Mouse (Mus musculus): ENCODE measurements around the gene Aph1a.
"Not testable (repeated sequence)": the region's sequence is repeated elsewhere in the genome, so short reads cannot be mapped to it uniquely, and the experiment has no call there.

Gene Aph1a

DNA sequence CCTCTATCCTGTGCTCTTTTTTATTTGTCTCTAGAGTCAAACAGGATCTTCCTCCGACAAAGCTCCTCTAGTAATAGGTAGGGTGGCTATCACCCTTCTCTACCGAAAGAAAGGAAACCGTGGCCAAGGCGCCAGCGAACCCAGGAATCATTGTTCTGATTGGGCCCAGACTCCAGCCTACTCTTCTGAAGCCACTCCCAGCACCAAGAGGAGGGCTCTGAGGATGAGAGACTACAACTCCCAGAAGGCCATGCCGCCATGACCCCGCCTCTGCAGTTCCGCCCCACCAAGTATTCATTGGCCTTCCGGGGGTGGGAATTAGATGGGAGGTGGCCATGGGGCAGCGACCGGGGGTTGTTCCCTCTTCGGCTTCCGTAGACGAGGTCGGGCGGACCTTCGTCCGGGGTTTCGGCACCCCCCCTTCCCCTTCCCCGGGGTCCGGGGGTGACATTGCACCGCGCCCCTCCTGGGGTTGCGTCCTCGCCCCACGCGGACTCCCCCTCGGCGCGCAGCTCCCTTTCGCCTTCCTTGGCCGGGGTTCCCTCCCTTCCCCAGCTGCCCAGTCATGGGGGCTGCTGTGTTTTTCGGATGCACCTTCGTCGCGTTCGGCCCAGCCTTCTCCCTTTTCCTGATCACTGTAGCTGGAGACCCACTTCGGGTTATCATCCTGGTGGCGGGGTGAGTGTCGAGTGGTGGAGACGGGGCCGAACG, at the start of gene Aph1a:
TSS of gene Aph1a (plus strand) at position 364 of the 711 bp plus-strand sequence.
- in situ Hi-C loops (cut with MseI, MboI), result not testable (repeated sequence)

GRCm38 (mm10) chr3:95850611-95851010, 43.2 kb upstream of the Aph1a start:
- in situ Hi-C loops (cut with MseI, MboI), result no loop called here

DNA sequence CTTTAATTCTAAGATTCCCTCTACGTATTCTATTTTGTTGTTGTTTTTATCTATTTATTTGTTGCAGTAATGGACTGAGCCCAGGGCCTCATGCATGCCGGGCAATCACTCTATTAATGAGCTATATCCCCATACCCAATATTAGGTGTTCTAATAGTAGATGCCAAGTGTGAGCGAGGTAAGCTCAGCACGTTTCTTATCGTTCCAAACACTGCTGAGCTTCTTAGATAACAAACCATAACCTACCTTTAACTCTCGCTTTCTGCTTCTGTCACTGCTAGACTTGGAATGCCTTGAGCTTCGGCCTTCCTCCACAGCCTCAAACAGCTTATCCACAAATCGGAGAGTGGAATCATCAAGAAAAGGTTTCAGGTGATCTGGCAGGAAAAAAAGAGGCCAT, 42.5 kb upstream of the Aph1a start:
- in situ Hi-C loops (cut with MseI, MboI), result no loop called here

DNA sequence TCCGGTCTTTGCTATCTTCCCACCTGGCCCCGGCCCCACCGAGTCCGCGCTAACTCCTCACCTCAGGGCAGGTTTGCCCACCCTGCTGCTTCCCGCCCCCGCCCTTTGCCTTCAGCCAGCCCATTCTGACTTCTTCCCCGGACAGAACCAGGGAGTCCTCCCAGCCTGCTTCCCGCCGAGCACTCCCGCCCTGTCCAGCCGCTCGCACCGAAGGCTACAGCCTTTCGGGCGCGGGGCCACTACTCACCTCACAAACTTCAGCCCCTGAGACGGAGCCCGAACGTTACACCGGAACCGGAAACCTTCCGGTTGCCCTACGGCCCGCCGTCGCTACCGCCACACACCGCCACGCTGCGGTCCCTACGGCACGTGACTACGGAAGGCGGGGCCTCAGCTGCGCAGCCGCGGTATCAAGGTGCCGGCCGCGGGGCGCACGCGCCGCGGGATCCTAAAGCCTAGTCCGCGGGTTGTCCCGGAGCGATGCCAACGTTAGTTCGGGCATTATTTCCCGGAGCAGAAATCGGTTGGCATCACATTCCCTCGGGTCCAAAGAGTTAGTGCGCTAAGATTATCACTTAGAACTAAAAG, 38.2 kb upstream of the Aph1a start, which contains the start of gene Prpf3:
TSS of gene Prpf3 (minus strand) at position 384 of the 588 bp plus-strand sequence.
- in situ Hi-C loops (cut with MseI, MboI), result no loop called here

- in situ Hi-C loops (cut with MseI, MboI), result no loop called here
Measured at GRCm38 (mm10) chr3:95856115-95856514, 37.7 kb upstream of the Aph1a start.

DNA sequence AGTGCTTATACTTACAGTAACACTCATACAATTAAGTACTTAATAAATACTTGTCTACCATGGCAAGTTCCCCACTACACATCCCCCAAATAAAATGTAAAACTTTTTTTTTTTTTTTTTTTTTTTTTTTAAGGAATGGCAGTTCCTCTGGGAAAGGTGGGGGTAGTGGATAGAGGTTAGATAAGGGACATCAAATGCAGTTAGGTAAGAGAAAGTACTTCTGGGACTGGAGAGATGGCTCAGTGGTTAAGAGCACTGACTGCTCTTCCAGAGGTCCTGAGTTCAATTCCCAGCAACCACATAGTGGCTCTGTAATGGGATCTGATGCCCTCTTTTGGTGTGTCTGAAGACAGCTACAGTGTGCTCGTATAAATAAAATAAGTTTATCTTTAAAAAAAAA, 36.7 kb upstream of the Aph1a start:
- in situ Hi-C loops (cut with MseI, MboI), result not testable (repeated sequence)

GRCm38 (mm10) chr3:95858278-95858677, 35.5 kb upstream of the Aph1a start:
- in situ Hi-C loops (cut with MseI, MboI), result not testable (repeated sequence)

GRCm38 (mm10) chr3:95860323-95860722, 33.4 kb upstream of the Aph1a start:
- in situ Hi-C loops (cut with MseI, MboI), result no loop called here

GRCm38 (mm10) chr3:95861216-95861615, 32.6 kb upstream of the Aph1a start:
- in situ Hi-C loops (cut with MseI, MboI), result no loop called here

DNA sequence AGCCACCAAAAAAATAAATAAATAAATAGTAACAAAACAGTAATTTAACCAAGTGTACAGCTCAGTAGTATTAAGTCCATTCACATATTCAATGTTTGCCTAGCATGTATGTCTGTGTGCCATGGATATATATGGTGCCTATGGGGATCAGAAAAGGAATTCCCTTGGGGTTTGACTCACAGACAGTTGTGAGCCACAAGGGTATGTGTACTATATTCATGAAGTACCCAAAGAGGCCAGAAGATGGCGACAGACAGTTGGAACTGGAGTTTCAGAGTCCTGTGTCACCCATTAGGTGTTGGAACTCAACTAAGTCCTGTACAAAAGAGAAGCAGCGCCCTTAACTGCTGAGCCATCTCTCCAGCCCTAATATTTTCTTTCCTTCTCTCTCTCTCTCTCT, 32.0 kb upstream of the Aph1a start:
- in situ Hi-C loops (cut with MseI, MboI), result no loop called here

GRCm38 (mm10) chr3:95863578-95863977, 30.2 kb upstream of the Aph1a start:
- in situ Hi-C loops (cut with MseI, MboI), result no loop called here

DNA sequence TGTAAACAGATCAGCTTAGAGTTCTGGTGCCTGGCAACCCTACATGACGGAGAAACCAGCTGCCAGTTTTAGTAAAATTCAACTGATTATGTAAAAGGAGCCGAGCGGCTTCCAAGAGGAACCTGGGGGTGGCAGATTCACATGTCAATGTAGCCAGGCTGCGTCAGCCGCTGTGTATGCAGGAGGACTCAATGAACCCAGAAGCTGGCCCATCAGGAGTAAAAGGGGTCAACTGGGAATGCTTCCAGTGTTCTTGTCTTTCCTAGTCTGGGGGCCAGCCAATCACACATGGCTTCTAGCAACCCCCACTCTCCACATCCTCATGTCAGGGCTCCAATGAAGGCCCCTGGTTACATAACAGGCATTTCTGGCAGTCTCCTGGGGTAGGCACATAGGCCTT, 28.7 kb upstream of the Aph1a start:
- in situ Hi-C loops (cut with MseI, MboI), result no loop called here

DNA sequence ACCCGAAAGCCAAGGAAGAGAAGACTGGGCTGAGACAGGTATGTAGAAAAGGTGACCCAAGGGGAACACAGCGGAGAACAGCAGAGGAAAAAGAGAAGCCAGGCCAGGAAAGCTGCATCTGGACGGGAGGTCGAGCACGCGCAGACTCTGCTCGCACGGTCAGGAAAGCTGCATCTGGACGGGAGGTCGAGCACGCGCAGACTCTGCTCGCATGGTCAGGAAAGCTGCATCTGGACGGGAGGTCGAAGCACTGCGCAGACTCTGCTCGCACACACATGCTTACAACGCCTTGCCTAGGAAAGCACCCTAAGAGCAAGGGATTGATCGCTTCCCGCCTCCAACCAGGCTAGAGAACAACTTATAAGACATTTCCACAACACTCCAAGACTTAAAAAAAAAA, 28.2 kb upstream of the Aph1a start:
- in situ Hi-C loops (cut with MseI, MboI), result no loop called here

DNA sequence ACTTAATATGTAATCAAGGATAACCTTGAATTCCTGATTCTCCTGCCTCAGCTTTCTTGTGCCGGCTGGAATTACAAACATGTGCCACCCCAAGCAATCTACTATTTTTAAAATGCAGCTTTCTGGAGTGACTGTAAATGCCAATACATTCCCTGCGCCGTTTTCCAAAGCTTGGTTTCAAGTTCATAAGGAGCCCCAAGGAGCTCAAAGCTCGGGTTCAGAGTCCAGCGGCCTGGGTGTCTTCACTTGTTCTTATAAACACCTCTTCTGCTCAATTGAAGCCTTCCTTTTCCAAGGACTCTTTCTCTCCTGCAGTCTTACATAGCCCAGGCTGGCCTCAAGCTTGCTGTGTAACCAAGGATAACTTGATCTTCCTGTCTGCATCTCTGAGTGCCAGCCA, 27.7 kb upstream of the Aph1a start:
- in situ Hi-C loops (cut with MseI, MboI), result no loop called here

DNA sequence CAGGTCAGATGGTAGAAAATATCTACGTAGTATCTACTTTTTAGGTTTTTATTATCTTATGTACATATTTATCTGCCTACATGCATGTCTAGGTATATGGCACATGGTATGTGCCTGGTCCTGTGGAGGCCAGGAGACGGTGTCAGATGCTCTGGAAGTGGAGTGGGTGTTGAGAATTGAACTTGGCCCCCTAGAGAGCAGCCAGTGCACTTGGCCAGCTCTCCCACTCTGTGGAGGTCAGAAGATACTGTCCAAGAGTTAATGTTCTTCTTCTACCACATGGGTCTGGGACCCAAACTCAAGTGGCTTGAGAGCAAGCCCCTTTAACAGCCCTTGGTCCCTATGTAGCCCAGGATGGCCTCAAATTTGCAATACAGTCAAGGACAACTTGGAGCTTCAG, 26.4 kb upstream of the Aph1a start:
- in situ Hi-C loops (cut with MseI, MboI), result no loop called here

DNA sequence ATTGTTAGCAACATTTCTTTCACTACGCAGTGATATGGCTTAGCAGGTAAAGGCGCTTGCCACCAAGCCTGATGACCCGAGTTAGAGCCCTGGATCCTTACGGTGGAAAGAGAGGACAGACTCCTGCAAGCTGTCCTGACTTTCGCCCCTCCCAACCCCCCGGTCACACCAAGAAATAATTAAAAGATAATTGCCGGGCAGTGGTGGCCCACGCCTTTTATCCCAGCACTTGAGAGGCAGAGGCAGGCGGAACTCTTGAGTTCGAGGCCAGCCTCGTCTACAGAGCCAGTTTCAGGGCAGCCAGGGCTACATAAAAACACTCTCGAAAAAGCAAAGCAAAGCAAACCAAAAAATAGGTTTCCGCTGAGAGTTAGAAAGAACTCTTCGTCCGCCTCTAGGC, 22.8 kb upstream of the Aph1a start:
- in situ Hi-C loops (cut with MseI, MboI), result no loop called here

- in situ Hi-C loops (cut with MseI, MboI), result no loop called here
Measured at GRCm38 (mm10) chr3:95871392-95871867, 22.3 kb upstream of the Aph1a start, which contains the start of gene Mrps21. Mrps21 (minus strand) TSS chr3:95871519.

- in situ Hi-C loops (cut with MseI, MboI), result no loop called here
Measured at GRCm38 (mm10) chr3:95872048-95872447, 21.7 kb upstream of the Aph1a start.

GRCm38 (mm10) chr3:95879063-95879462, 14.7 kb upstream of the Aph1a start:
- in situ Hi-C loops (cut with MseI, MboI), result no loop called here

DNA sequence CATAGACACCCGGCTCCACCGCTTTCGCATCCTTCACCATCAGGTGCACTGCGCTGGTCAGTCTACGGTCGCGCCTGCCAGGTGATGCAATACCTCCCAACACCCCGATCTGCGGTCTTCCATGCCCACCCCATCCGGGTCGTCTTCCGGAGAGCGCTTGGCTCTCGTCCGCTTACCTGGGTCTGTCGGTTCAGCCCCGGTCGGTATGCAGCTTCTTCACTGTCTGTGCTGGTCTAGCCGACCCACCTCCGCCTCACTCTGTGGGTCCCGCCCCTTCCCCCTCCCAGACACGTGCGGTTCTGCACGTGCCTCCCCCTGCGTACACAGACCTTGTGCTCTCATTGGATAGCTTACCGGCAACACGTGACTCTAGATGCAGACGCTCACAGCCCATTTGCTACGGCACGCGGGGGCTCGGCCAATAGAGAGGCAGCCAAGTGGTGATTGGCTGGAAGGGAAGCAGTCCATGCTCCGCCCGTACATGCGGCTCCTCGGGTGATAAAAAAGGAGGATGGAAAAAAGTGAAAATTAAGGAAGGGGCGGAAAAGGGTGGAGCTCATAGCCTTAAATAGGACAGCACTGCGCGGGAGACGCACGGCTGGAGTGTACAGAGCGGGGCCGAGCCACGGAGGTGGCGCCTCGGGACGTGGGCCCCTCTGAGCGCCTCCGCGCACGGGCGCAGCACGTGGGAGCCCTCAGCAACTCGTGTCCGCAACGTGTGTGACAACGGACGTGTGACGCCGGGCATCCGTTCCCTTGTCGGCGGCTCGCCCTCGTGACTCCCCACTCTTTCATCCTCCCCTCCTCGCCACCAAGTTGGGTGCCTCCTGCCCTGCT, 11.6 kb upstream of the Aph1a start, which contains the start of gene Ciart:
TSS of gene Ciart (minus strand) at position 273 of the 837 bp plus-strand sequence.
- in situ Hi-C loops (cut with MseI, MboI), result no loop called here

- in situ Hi-C loops (cut with MseI, MboI), result no loop called here
Measured at GRCm38 (mm10) chr3:95882816-95883425, 10.8 kb upstream of the Aph1a start.

DNA sequence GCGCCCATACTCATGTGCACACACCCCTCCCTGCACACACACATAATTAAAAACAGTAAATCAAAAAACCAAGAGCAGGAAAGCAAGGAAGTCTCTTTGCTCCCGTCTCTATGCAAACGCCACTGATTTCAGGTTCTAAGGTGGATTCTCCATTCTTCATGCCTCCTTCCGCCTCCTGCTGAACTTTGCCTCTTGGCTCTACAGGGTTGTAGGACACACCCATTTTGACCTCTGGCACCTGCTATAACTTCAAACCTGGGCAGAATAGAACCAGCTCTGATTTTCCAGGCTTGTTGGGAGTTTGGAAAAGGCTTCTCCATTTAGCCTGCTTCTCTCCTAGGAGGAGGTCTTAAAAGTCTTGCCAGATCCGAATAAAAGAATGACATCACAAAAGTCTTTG, 9.4 kb upstream of the Aph1a start:
- in situ Hi-C loops (cut with MseI, MboI), result no loop called here
